Mouse (Mus musculus): ENCODE measurements around the gene Rrn3. TPM values are rescaled to one million over a fixed set of nuclear protein-coding genes. Genes with fewer than 3 reads are reported as not detected.
"Not testable (repeated sequence)": the region's sequence is repeated elsewhere in the genome, so short reads cannot be mapped to it uniquely, and the experiment has no call there.

Rrn3 gene
- polyA plus RNA-seq (2012; rRNA removed), result 1.6 and 2.7 TPM in 2 replicates

DNA sequence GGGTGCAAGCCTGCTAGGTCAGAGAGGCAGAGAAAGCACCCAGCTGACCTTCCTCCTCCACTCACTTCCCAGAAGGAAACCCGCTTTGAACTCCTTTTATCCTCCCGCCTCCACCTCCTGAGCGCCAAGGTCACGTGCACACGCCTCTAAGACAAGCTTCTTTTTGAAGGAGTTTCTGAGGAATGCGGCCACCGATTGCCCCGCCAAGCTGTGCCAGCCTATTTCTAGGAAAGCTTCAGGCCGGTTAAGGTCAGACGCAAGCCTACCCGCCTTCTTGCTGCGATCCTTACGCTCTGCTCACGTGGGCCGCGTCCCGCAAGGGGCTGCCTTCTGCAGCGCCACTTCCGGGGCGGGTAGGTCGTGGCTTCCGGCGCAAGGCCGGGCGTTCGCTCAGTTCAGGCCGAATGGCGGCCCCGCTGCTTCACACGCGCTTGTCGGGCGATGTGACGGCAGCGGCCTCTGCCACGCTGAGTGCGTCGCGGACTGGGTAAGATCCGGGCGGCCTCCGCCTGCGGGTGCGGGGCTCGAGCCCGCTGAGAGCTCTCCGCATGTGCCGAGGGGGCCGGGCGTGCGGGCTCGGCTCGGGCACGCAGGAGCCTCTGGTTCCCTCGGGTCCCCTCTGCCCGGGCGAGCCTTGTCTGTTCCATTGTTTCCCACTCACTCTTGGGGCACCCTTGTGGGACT lies at the start of gene Rrn3:
Gene Rrn3, plus strand, starts transcription at position 356 of the 684 bp plus-strand sequence.
- Histone ChIP-seq H3K36me3 (ENCODE audit: control insufficient read depth, insufficient read depth, low read length) (peaks cover 8% of the 10 kb centered on the region), H3K4me1 (ENCODE audit: control insufficient read depth, insufficient read depth, insufficient read length, low read length) (peaks cover 9% of the 10 kb centered on the region), H3K27me3 (ENCODE audit: control insufficient read depth, insufficient read depth, low read length) (no peaks in the 10 kb centered on the region), H3K27ac (ENCODE audit: insufficient read depth, low read depth, low read length) (peak within 1 kb of the TSS; percentile 87), H3K4me3 (ENCODE audit: low read depth, low read length) (peak within 1 kb of the TSS; percentile 75)
- TF ChIP-seq POLR2A (IDR thresholded peaks at IDR 0.05; ENCODE audit: low read depth, low read length) (peak; percentile 77), CTCF (IDR thresholded peaks at IDR 0.05; ENCODE audit: extremely low read depth, insufficient read length, insufficient replicate concordance, low read depth, low read length) (no peak)
- WGBS, result under 1% methylated on average over 57 of the region's 57 CpGs

DNA sequence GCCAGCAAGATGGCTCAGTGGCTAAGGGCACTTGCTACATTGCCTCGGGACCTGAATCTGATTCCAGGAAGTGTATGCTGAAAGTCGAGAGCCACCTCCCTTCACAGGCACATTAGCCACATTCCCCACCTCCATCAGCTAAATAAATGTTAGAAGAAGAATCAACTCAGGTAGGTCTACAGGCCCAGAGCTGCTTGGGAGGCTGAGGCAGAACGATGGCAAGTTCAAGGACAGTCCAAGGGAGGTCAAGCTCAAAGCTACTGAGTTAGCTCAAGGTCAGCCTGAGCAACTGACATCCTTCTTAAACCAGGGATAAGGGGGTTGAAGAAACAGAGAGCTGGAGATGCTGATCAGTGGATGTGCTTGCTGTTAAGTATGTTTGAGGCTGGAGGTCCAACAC lies 47.7 kb upstream of the Rrn3 start:
- H3K4me3 ChIP-seq (ENCODE audit: low read depth, low read length), result no peak overlapping the region
- no peak for TF ChIP-seq POLR2A (IDR thresholded peaks at IDR 0.05; ENCODE audit: low read depth, low read length)
- TF ChIP-seq CTCF (IDR thresholded peaks at IDR 0.05; ENCODE audit: extremely low read depth, insufficient read length, insufficient replicate concordance, low read depth, low read length), result no peak
- peaks cover 9% of the 10 kb centered on the region; the same call in 1 of the 2 replicates for H3K4me1 ChIP-seq (ENCODE audit: control insufficient read depth, insufficient read depth, insufficient read length, low read length)
- WGBS, result 68% methylated on average over 3 of the region's 3 CpGs
- H3K27ac ChIP-seq (ENCODE audit: insufficient read depth, low read depth, low read length), result no peak overlapping the region
- no peaks in the 10 kb centered on the region for H3K36me3 ChIP-seq (ENCODE audit: control insufficient read depth, insufficient read depth, low read length)
- H3K27me3 ChIP-seq (ENCODE audit: control insufficient read depth, insufficient read depth, low read length), result no peaks in the 10 kb centered on the region

DNA sequence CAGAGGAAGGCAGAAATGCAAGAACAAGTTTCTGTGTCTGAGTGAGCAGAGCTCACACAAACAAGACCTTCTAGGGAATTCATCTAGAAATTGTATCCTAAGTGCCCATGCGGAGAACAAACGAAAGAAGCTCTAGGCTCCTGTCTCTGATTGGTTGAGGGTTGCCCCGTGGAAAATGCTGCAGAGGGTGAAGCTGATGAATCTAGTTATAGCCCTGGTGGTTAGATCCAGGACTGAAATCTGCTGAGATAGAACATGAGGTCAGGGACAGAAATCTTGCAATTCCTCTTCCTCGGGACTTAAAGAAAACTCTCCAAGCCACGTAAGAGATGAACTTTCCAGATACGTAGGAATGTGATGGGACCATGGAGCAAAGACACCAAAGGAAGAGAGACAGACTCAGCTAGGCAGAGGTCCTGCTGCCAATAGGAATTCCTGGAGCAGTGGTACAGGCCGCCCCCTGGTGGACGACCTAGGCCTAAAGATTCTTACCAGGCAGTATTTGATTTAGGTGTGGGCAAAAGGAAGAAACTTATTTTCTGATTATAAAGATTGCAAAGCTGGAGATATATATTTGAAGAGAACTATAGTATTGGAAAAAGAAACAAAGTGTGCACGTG lies 46.9 kb upstream of the Rrn3 start:
- Histone ChIP-seq H3K4me1 (ENCODE audit: control insufficient read depth, insufficient read depth, insufficient read length, low read length) (peaks cover 7% of the 10 kb centered on the region; the same call in 1 of the 2 replicates), H3K4me3 (ENCODE audit: low read depth, low read length) (no peak overlapping the region), H3K27me3 (ENCODE audit: control insufficient read depth, insufficient read depth, low read length) (no peaks in the 10 kb centered on the region), H3K27ac (ENCODE audit: insufficient read depth, low read depth, low read length) (no peak overlapping the region), H3K36me3 (ENCODE audit: control insufficient read depth, insufficient read depth, low read length) (no peaks in the 10 kb centered on the region)
- 15% methylated on average over 9 of the region's 9 CpGs for WGBS
- TF ChIP-seq CTCF (IDR thresholded peaks at IDR 0.05; ENCODE audit: extremely low read depth, insufficient read length, insufficient replicate concordance, low read depth, low read length) (peak; percentile 86; the same call in 1 of the 2 replicates), POLR2A (IDR thresholded peaks at IDR 0.05; ENCODE audit: low read depth, low read length) (no peak)

DNA sequence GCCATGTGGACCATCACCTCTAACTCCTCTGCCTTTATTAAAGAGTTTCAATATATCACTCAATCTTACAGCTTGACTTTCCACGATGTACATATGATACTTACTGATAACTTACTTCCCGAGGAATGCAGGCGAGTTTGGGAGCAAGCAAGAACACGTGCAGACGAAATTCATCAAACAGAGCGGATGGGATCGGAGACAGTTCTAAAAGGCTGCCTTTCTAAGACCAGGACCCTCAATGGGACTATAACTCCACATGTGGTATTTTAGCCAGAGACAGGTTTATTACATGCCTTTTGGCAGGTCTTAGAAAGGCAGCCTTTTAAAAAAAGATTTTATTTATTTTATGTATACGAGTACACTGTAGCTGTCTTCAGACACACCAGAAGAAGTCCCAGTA lies 44.5 kb upstream of the Rrn3 start:
- H3K4me3 ChIP-seq (ENCODE audit: low read depth, low read length), result no peak overlapping the region
- whole genome bisulfite sequencing, result 82% methylated on average over 8 of the region's 8 CpGs

DNA sequence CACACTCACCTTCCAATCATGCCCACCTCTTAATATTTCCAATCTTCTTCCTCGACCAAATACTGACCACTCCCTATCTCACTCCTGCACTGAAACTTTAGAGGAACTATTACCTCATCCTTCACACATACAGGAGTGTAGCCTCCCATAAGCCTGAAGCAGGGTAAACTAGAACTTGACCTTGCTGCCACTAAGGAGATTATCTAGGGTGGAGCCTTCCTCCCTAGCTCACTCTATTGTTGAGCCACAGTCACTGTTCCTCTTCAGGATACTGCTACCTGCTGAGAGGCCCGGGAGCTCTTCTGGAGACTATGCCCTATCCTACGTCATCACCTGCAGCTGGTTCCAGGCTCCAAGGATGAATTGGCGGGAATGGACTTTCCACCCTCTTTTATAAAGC lies 41.5 kb upstream of the Rrn3 start:
- not testable (repeated sequence) for H3K4me1 ChIP-seq (ENCODE audit: control insufficient read depth, insufficient read depth, insufficient read length, low read length); H3K27me3 ChIP-seq (ENCODE audit: control insufficient read depth, insufficient read depth, low read length); H3K27ac ChIP-seq (ENCODE audit: insufficient read depth, low read depth, low read length); H3K4me3 ChIP-seq (ENCODE audit: low read depth, low read length); H3K36me3 ChIP-seq (ENCODE audit: control insufficient read depth, insufficient read depth, low read length)
- WGBS, result 31% methylated on average over 4 of the region's 4 CpGs

More for the DNA sequence above, 44.5 kb upstream of the Rrn3 start:
- TF ChIP-seq CTCF (IDR thresholded peaks at IDR 0.05; ENCODE audit: extremely low read depth, insufficient read length, insufficient replicate concordance, low read depth, low read length) (no peak), POLR2A (IDR thresholded peaks at IDR 0.05; ENCODE audit: low read depth, low read length) (no peak)
- Histone ChIP-seq H3K36me3 (ENCODE audit: control insufficient read depth, insufficient read depth, low read length) (no peaks in the 10 kb centered on the region), H3K27me3 (ENCODE audit: control insufficient read depth, insufficient read depth, low read length) (no peaks in the 10 kb centered on the region), H3K27ac (ENCODE audit: insufficient read depth, low read depth, low read length) (no peak overlapping the region), H3K4me1 (ENCODE audit: control insufficient read depth, insufficient read depth, insufficient read length, low read length) (no peaks in the 10 kb centered on the region)

DNA sequence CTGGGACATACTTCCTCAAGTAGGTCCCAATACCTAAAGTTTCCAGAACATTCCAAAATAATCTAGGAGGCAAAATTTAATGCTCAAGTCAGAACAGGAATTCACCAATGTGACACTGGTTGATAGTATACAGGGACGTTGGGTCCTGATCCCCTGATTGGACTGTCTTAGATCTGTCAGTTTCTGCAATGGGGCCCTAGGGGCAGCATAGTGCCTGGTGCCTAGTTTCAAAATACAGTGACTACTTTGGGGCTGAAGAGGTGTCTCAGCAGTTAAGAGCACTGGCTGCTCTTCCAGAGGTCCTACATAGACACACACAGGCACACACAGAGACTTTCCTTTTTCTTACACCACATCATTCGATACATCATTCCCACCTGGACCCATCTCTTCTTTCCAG lies 39.7 kb upstream of the Rrn3 start:
- no peak overlapping the region for H3K27ac ChIP-seq (ENCODE audit: insufficient read depth, low read depth, low read length)
- no peaks in the 10 kb centered on the region for H3K27me3 ChIP-seq (ENCODE audit: control insufficient read depth, insufficient read depth, low read length)
- H3K4me1 ChIP-seq (ENCODE audit: control insufficient read depth, insufficient read depth, insufficient read length, low read length), result no peaks in the 10 kb centered on the region
- TF ChIP-seq CTCF (IDR thresholded peaks at IDR 0.05; ENCODE audit: extremely low read depth, insufficient read length, insufficient replicate concordance, low read depth, low read length) (no peak), POLR2A (IDR thresholded peaks at IDR 0.05; ENCODE audit: low read depth, low read length) (no peak)
- no peak overlapping the region for H3K4me3 ChIP-seq (ENCODE audit: low read depth, low read length)
- WGBS, result 80% methylated on average over 2 of the region's 2 CpGs
- no peaks in the 10 kb centered on the region for H3K36me3 ChIP-seq (ENCODE audit: control insufficient read depth, insufficient read depth, low read length)

DNA sequence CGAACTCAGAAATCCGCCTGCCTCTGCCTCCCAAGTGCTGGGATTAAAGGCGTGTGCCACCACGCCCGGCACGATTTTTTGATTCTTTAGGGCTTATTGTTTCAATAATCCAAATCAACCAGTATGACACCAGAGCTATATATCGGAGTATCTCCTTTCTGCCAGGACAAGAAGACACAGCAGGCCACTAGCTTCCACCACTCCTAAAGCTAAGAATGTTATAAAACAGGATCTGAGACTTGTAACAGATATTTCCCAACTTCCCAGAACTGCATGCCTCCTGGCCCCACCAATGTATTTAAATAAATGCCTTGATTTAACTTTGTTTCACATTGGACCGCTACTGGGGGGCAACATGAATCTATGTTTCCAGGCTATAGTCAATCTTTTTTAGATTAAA lies 32.8 kb upstream of the Rrn3 start:
- Histone ChIP-seq H3K4me3 (ENCODE audit: low read depth, low read length) (no peak overlapping the region), H3K4me1 (ENCODE audit: control insufficient read depth, insufficient read depth, insufficient read length, low read length) (no peaks in the 10 kb centered on the region), H3K36me3 (ENCODE audit: control insufficient read depth, insufficient read depth, low read length) (no peaks in the 10 kb centered on the region), H3K27me3 (ENCODE audit: control insufficient read depth, insufficient read depth, low read length) (no peaks in the 10 kb centered on the region), H3K27ac (ENCODE audit: insufficient read depth, low read depth, low read length) (no peak overlapping the region)
- 91% methylated on average over 8 of the region's 8 CpGs for WGBS
- TF ChIP-seq CTCF (IDR thresholded peaks at IDR 0.05; ENCODE audit: extremely low read depth, insufficient read length, insufficient replicate concordance, low read depth, low read length) (no peak), POLR2A (IDR thresholded peaks at IDR 0.05; ENCODE audit: low read depth, low read length) (no peak)
